Mouse (Mus musculus): ENCODE measurements around the gene Ddhd1. TPM values are rescaled to one million over a fixed set of nuclear protein-coding genes. Genes with fewer than 3 reads are reported as not detected.
A peak's percentile ranks its signal among the peaks of the same experiment; 100 is the strongest.

Gene Ddhd1
- total RNA-seq, 2 experiments from 2014 or later, result 3.3 TPM

DNA sequence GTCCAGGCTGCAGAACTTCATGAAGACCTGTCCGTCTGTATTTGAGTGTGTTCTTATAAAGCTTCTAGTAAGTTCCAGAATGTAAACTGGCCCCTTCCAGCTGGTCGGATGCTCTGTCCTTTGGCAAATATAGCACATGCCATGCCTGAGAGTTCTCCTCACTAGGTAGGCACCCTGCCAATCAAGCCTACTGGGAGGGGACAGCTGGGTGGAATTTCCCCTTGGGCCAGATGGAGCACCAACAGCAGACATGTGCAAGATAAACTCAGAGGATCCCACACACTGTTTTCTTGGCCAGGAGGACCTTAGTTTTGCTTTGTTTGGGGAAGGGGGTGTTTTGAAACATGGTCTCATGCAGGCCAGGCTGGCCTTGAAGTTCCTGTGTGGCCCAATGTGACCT, 104.1 kb downstream of the Ddhd1 start:
- intact Hi-C loops (cut with DNase I), result no loop called here
- peak overlapping the region; percentile 61 for H3K27ac ChIP-seq
- TF ChIP-seq CTCF (IDR thresholded peaks at IDR 0.05), result no peak
- H3K4me3 ChIP-seq, result no peak overlapping the region
- peak; percentile 71 for DNase-seq

DNA sequence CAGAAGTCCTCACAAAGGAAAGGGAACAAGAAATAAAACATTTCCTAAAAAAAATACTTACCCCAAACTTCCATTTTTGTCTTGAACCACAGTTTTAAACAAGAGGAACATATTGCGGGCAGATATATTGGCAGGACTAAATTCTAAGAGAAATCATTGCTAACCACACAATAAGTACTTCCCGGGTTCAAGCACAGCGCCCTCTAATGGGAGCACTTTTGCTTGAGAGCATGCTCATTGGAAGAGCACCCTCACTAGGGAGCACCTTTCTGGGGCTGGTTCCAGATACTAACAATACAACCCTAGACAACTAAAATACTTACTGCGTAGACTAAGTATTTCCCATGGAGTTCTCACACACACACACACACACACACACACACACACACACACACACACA, 105.5 kb downstream of the Ddhd1 start:
- DNase-seq, result no peak
- TF ChIP-seq CTCF (IDR thresholded peaks at IDR 0.05), result no peak
- Histone ChIP-seq H3K4me3 (no peak overlapping the region), H3K27ac (0 out of 2 replicates have a peak overlapping the region, but pooled peaks have one; percentile 3)
- intact Hi-C loops (cut with DNase I), result no loop called here

- Histone ChIP-seq H3K4me3 (no peak overlapping the region), H3K27ac (no peak overlapping the region)
- intact Hi-C loops (cut with DNase I), result no loop called here
- DNase-seq, result no peak
- peak; percentile 50 for TF ChIP-seq CTCF (IDR thresholded peaks at IDR 0.05)
Measured at GRCm38 (mm10) chr14:45551121-45551768, 106.7 kb downstream of the Ddhd1 start.

- no peak for DNase-seq
- intact Hi-C loops (cut with DNase I), result no loop called here
- TF ChIP-seq CTCF (IDR thresholded peaks at IDR 0.05), result no peak
- Histone ChIP-seq H3K27ac (no peak overlapping the region), H3K4me3 (no peak overlapping the region)
Measured at GRCm38 (mm10) chr14:45550010-45550647, 107.8 kb downstream of the Ddhd1 start.

DNA sequence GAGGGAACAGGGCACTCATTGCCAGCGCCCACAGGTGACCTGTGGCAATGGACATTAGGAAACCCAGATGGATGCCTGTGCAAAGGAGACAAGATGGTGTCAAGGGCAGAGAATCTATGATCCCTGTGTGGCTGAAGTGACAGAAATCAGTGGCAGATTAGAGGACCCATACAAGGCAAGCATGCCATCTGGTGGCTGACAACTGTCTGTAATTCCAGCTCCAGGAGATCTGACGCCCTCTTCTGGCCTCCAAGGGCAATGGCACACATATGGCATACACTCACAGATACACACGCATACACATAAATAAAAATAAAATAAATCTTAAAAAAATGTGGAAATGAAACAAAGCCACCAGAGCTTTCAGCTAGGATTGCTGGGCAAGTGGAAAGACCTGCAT, 109.8 kb downstream of the Ddhd1 start:
- intact Hi-C loops (cut with DNase I), result no loop called here
- no peak overlapping the region for H3K27ac ChIP-seq
- H3K4me3 ChIP-seq, result no peak overlapping the region
- no peak for DNase-seq
- TF ChIP-seq CTCF (IDR thresholded peaks at IDR 0.05), result peak; percentile 14; the same call in 1 of the 2 replicates

DNA sequence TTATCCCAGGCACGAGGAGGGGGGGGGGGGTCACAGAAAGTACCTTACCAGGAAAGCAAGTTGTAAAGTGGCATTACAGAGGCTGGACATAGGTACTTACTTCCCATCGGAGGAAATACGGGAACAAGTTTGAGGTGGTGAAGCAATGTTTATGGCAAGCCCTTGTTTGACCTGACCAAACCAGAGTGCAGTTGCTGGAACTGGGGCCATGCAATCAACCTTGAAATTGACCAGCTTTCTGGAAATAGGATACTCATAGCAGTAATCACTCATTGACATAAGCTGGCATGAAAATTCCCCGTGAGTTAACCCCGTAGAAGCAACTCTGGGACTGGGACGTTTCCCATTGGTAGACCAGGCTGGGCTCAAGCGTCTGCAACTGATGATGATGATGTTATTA, 113.0 kb downstream of the Ddhd1 start:
- no peak for DNase-seq
- H3K27ac ChIP-seq, result no peak overlapping the region
- TF ChIP-seq CTCF (IDR thresholded peaks at IDR 0.05), result no peak
- intact Hi-C loops (cut with DNase I), result no loop called here
- H3K4me3 ChIP-seq, result no peak overlapping the region

DNA sequence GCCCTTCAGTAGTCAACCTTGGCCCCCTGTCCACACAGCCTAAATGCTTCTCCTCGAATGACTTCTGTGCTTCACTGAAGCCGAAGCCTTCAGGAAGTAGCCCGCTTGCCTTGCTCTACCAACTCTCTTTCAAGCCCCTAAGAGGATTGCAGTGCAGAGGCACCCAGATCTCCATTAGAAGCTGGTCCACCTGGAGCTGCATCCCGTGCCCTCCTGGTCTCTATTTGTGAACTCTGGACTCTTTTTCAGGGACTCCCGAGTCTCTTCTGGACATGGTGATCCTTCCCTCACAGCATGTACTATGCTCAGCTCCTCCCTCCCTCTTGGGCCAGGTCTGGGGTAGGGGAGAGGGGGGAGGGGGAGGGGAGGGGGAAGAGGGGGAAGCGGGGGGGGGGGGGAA, 113.9 kb downstream of the Ddhd1 start:
- intact Hi-C loops (cut with DNase I), result no loop called here

GRCm38 (mm10) chr14:45539659-45540468, 118.1 kb downstream of the Ddhd1 start:
- Histone ChIP-seq H3K4me3 (peak overlapping the region; percentile 55), H3K27ac (peak overlapping the region; percentile 84)
- peak; percentile 85 for DNase-seq
- peak; percentile 90 for TF ChIP-seq CTCF (IDR thresholded peaks at IDR 0.05)
- intact Hi-C loops (cut with DNase I), result loop anchor here (1.0 kb wide), 1 partner anchor 117 kb away; no protein-coding TSS in a partner anchor

More for the DNA sequence above, 113.9 kb downstream of the Ddhd1 start:
- no peak overlapping the region for H3K4me3 ChIP-seq
- no peak overlapping the region for H3K27ac ChIP-seq
- no peak for TF ChIP-seq CTCF (IDR thresholded peaks at IDR 0.05)
- DNase-seq, result no peak

Small RNA genes lying within 50 kb of the gene (microRNA-seq; reads per million reads assigned to microRNA genes)
- not detected for gene Mir5131

Other genes with a start within 250 kb of the Ddhd1 start
- 100 to 1,000 TPM; 214 to 243 TPM for gene Fermt2, start 128.0 kb downstream of the Ddhd1 start, total RNA-seq (2021)

All from gastrocnemius, adult 2 months (tissue).